Mouse (Mus musculus): ENCODE measurements around the gene Unc119. TPM values are rescaled to one million over a fixed set of nuclear protein-coding genes. Genes with fewer than 3 reads are reported as not detected.

Gene Unc119
- polyA plus RNA-seq, 1 experiment from 2014 or later: 39.9 TPM

DNA sequence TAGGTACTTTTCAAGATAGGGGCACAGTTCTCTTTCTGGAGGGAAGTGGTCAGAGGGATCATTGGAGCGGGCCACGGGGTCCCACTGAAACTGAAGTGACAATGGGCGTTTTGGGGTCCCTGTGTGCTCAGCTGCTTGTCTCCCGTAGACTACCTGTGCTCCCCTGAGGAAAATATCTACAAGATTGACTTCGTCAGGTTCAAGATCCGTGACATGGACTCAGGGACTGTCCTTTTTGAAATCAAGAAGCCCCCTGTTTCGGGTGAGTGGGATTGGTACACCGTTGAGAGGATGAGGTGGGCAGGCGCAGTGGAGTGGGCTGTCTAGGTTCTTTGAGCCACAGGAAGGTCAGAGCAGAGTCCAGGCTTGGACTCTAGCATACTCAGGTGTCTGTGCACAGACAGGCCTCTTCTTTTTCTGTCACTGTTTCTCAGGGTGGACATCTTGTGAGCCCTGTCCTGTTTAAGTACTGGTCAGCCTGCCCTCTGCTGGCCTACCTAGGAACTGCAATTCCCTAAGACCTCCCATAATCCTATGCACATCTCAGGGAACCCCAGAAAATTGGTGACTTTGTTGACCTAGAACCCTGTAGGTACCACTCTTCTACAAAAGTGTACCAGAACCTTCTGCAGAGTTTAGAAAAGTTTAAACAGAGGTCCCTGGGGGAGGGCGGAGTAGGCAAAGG, 3.9 kb downstream of the Unc119 start:
- DNase-seq (ENCODE audit: low spot score) (peak; percentile 75), ATAC-seq (ENCODE audit: low read depth) (peak; percentile 16; the same call in 1 of the 2 replicates)
- no peak overlapping the region for H3K27ac ChIP-seq (replicated peaks; ENCODE audit: low read depth, low read length)
- peaks cover 24% of the 10 kb centered on the region for H3K36me3 ChIP-seq (ENCODE audit: control insufficient read depth, insufficient read depth, low read length)
- H3K9me3 ChIP-seq (ENCODE audit: control insufficient read depth, low read length): no peaks in the 10 kb centered on the region
- no peak overlapping the region for H3K4me3 ChIP-seq (ENCODE audit: low read depth, low read length)
- H3K9ac ChIP-seq (ENCODE audit: low read depth, low read length): no peak overlapping the region
- H3K4me1 ChIP-seq (ENCODE audit: control insufficient read depth, insufficient read depth, low read length): peaks cover 21% of the 10 kb centered on the region
- no peak overlapping the region for H3K4me2 ChIP-seq (ENCODE audit: low read depth, low read length)
- no peaks in the 10 kb centered on the region for H3K27me3 ChIP-seq (replicated peaks; ENCODE audit: control insufficient read depth, insufficient read depth, low read length)
- 94% methylated on average over 10 of the region's 10 CpGs for WGBS

DNA sequence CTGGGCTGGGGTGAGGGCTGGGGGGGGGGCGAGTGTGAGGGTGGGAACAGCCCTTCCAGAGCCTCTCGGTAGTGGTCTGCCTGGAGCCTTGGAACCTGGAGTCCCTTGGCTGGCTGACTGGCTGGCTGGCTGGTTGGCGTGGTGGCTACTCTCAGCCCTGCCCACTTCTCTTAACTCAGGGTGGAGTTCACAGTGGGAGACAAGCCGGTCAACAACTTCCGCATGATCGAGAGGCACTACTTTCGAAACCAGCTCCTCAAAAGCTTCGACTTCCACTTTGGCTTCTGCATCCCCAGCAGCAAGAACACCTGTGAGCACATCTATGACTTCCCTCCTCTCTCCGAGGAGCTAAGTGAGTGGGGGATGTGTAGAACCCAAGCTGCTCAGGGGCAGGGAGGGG, 4.6 kb downstream of the Unc119 start:
- 81% methylated on average over 8 of the region's 9 CpGs for WGBS
- no peak overlapping the region for H3K4me3 ChIP-seq (ENCODE audit: low read depth, low read length)
- DNase-seq (ENCODE audit: low spot score) (no peak), ATAC-seq (ENCODE audit: low read depth) (no peak)
- H3K36me3 ChIP-seq (ENCODE audit: control insufficient read depth, insufficient read depth, low read length): peaks cover 24% of the 10 kb centered on the region
- H3K27me3 ChIP-seq (replicated peaks; ENCODE audit: control insufficient read depth, insufficient read depth, low read length): no peaks in the 10 kb centered on the region
- no peak overlapping the region for H3K4me2 ChIP-seq (ENCODE audit: low read depth, low read length)
- H3K4me1 ChIP-seq (ENCODE audit: control insufficient read depth, insufficient read depth, low read length): peaks cover 21% of the 10 kb centered on the region
- no peak overlapping the region for H3K9ac ChIP-seq (ENCODE audit: low read depth, low read length)
- no peak overlapping the region for H3K27ac ChIP-seq (replicated peaks; ENCODE audit: low read depth, low read length)
- H3K9me3 ChIP-seq (ENCODE audit: control insufficient read depth, low read length): no peaks in the 10 kb centered on the region

DNA sequence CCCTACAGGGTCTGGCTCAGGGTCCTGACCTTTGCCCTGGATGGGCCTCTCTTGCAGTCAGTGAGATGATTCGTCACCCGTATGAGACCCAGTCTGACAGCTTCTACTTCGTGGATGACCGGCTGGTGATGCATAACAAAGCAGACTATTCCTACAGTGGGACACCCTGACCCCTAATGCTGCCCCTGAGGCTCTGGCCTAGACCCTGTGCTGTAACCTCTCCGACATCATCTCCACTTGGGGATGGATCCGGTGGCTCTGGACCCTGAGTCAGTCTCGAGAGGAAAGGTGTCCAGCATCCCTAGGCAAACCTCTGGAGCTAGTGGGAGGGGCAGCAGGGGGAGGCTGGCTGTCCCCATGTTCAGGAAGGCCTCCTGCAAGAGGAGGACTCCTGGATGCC, 5.2 kb downstream of the Unc119 start:
- H3K9me3 ChIP-seq (ENCODE audit: control insufficient read depth, low read length): no peaks in the 10 kb centered on the region
- peaks cover 24% of the 10 kb centered on the region for H3K36me3 ChIP-seq (ENCODE audit: control insufficient read depth, insufficient read depth, low read length)
- H3K4me2 ChIP-seq (ENCODE audit: low read depth, low read length): no peak overlapping the region
- H3K9ac ChIP-seq (ENCODE audit: low read depth, low read length): no peak overlapping the region
- ATAC-seq (ENCODE audit: low read depth) (no peak), DNase-seq (ENCODE audit: low spot score) (no peak)
- no peak overlapping the region for H3K4me3 ChIP-seq (ENCODE audit: low read depth, low read length)
- H3K27ac ChIP-seq (replicated peaks; ENCODE audit: low read depth, low read length): no peak overlapping the region
- H3K4me1 ChIP-seq (ENCODE audit: control insufficient read depth, insufficient read depth, low read length): peaks cover 21% of the 10 kb centered on the region
- 60% methylated on average over 7 of the region's 7 CpGs for WGBS
- no peaks in the 10 kb centered on the region for H3K27me3 ChIP-seq (replicated peaks; ENCODE audit: control insufficient read depth, insufficient read depth, low read length)

DNA sequence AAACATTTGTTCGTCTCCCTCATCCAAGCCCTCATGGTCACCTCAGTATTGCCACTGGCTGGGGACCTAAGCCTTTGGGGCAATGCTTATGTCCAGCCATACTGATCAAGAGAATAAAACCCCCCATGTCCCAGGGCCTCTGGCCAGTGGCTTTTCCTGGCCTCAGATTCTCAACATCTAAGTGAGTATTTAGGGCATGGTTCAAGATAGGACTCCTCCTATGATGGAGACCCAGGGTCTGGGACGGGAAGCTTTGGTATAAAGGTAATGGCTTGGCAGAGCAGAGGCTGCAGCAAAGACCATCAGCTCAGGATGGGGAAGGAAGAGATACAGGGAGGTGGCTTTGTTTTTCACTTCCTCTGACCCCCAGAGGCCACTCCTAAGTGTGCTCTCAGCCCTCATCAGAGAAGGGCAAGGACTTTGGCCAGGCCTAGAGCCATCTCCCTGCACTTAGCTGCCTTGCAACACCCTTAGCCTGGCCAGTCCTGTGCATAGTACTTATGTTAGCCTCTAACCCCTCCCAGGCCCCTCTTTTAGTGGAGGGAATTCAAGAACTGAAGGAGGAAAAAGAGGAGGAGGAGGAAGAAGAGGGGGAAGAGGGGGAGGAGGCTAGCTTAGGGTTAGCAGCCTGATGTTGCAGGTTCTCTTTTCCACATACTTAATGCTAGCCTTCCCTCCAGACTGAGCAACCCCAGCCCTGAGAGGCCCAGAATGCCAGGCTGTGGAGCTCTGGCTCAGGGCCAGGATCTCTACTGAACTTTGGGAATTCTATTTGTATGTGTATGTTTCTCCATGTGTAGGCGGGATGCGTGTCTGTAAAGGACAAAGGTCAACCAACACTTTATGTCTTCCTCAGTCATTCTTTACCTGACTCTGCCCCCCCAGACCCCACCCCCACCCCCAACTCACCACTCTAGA, 6.4 kb downstream of the Unc119 start:
- Histone ChIP-seq H3K9me3 (ENCODE audit: control insufficient read depth, low read length) (no peaks in the 10 kb centered on the region), H3K4me2 (ENCODE audit: low read depth, low read length) (no peak overlapping the region), H3K9ac (ENCODE audit: low read depth, low read length) (no peak overlapping the region), H3K27ac (replicated peaks; ENCODE audit: low read depth, low read length) (no peak overlapping the region), H3K4me1 (ENCODE audit: control insufficient read depth, insufficient read depth, low read length) (peaks cover 17% of the 10 kb centered on the region), H3K27me3 (replicated peaks; ENCODE audit: control insufficient read depth, insufficient read depth, low read length) (no peaks in the 10 kb centered on the region), H3K4me3 (ENCODE audit: low read depth, low read length) (no peak overlapping the region), H3K36me3 (ENCODE audit: control insufficient read depth, insufficient read depth, low read length) (peaks cover 24% of the 10 kb centered on the region)
- ATAC-seq (ENCODE audit: low read depth): no peak
- no peak for DNase-seq (ENCODE audit: low spot score)
- WGBS: 76% methylated on average over 4 of the region's 4 CpGs

DNA sequence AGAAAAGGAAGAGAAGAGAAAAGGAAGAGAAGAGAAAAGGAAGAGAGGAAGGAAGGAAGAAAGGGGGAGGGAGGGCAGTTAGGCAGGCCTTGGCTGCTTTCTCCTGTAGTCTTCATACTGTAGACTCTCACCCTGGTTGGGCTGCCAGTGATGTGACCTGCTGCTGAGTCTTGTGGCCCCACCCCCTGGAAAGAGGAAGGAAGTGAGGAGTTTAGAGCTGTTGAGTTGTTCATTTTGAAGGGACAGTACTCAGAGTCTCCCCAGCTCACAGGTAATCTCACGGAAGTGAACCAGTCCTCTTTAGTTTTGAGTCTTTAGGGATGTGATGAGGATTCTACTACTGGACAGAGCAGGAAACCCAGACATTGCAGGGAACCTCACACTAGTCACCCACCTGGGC, 9.8 kb downstream of the Unc119 start:
- peaks cover 15% of the 10 kb centered on the region for H3K36me3 ChIP-seq (ENCODE audit: control insufficient read depth, insufficient read depth, low read length)
- no peaks in the 10 kb centered on the region for H3K4me1 ChIP-seq (ENCODE audit: control insufficient read depth, insufficient read depth, low read length)
- no peaks in the 10 kb centered on the region for H3K9me3 ChIP-seq (ENCODE audit: control insufficient read depth, low read length)
- no peaks in the 10 kb centered on the region for H3K27me3 ChIP-seq (replicated peaks; ENCODE audit: control insufficient read depth, insufficient read depth, low read length)
- H3K27ac ChIP-seq (replicated peaks; ENCODE audit: low read depth, low read length): no peak overlapping the region
- DNase-seq (ENCODE audit: low spot score): no peak
- no peak overlapping the region for H3K4me2 ChIP-seq (ENCODE audit: low read depth, low read length)
- no peak overlapping the region for H3K4me3 ChIP-seq (ENCODE audit: low read depth, low read length)
- no peak for ATAC-seq (ENCODE audit: low read depth)
- 67% methylated on average over 1 of the region's 1 CpGs for WGBS
- no peak overlapping the region for H3K9ac ChIP-seq (ENCODE audit: low read depth, low read length)

DNA sequence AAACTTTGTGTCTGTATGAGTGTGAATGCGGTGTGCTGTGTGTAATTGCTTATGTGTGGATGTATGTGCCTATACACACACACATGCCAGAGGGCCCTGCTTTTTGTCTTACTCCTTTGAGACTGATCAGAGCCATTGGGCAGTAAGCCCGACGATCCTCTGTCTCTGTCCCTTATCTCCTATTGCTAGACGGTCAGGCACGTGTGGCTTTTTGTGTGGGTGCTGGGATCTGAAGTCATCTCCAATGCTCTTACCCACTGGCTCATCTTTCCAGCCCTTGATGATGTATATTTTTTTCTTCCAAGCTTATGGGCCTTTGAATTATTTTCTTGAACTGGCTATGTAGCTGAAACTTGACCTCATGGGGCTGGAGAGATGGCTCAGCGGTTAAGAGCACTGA, 11.6 kb downstream of the Unc119 start:
- ATAC-seq (ENCODE audit: low read depth) (no peak), DNase-seq (ENCODE audit: low spot score) (no peak)
- no peaks in the 10 kb centered on the region for H3K9me3 ChIP-seq (ENCODE audit: control insufficient read depth, low read length)
- no peaks in the 10 kb centered on the region for H3K36me3 ChIP-seq (ENCODE audit: control insufficient read depth, insufficient read depth, low read length)
- no peak overlapping the region for H3K27ac ChIP-seq (replicated peaks; ENCODE audit: low read depth, low read length)
- no peaks in the 10 kb centered on the region for H3K4me1 ChIP-seq (ENCODE audit: control insufficient read depth, insufficient read depth, low read length)
- H3K4me2 ChIP-seq (ENCODE audit: low read depth, low read length): no peak overlapping the region
- H3K9ac ChIP-seq (ENCODE audit: low read depth, low read length): no peak overlapping the region
- WGBS: 82% methylated on average over 6 of the region's 6 CpGs
- H3K27me3 ChIP-seq (replicated peaks; ENCODE audit: control insufficient read depth, insufficient read depth, low read length): no peaks in the 10 kb centered on the region
- no peak overlapping the region for H3K4me3 ChIP-seq (ENCODE audit: low read depth, low read length)

DNA sequence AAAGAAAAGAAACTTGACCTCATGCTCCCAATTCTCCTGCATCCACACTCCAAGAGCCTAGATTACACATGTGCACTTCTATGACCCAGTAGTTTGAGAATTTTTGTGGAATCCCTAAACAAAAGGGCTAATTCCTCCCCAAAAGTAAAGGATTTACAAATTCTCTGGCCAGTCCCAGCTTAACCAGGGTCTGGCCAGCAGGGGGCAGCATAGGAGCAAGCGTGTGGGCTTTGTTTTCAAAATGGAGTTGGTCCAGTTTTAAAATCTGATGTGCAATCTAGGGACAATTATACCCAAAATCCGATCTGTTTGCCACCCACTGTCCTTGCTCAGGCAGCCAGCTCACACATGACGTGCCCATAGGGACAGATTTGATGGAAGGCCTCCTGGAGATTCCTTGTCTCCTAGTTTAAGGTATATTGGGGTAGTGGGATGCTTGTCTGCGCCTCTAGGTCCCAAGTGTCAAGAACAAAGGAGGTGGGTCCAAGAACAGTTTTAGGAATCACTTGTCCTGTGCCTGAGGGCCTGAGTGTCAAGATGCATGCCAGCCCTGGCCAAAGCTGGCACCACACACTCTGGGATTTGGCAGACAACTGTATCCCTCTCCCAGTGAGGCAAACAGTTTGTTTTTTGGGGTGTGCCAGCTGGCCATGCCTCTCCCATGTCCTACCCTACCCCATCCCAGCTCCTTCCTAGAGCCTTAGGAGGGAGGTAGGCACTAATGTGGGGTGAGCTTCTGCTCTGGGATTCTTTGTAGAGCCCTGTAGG, 12.4 kb downstream of the Unc119 start:
- no peaks in the 10 kb centered on the region for H3K4me1 ChIP-seq (ENCODE audit: control insufficient read depth, insufficient read depth, low read length)
- no peak overlapping the region for H3K27ac ChIP-seq (replicated peaks; ENCODE audit: low read depth, low read length)
- DNase-seq (ENCODE audit: low spot score) (peak; percentile 55), ATAC-seq (ENCODE audit: low read depth) (no peak)
- no peaks in the 10 kb centered on the region for H3K9me3 ChIP-seq (ENCODE audit: control insufficient read depth, low read length)
- H3K36me3 ChIP-seq (ENCODE audit: control insufficient read depth, insufficient read depth, low read length): no peaks in the 10 kb centered on the region
- H3K4me3 ChIP-seq (ENCODE audit: low read depth, low read length): no peak overlapping the region
- WGBS: 33% methylated on average over 4 of the region's 4 CpGs
- no peaks in the 10 kb centered on the region for H3K27me3 ChIP-seq (replicated peaks; ENCODE audit: control insufficient read depth, insufficient read depth, low read length)
- H3K4me2 ChIP-seq (ENCODE audit: low read depth, low read length): no peak overlapping the region
- no peak overlapping the region for H3K9ac ChIP-seq (ENCODE audit: low read depth, low read length)

DNA sequence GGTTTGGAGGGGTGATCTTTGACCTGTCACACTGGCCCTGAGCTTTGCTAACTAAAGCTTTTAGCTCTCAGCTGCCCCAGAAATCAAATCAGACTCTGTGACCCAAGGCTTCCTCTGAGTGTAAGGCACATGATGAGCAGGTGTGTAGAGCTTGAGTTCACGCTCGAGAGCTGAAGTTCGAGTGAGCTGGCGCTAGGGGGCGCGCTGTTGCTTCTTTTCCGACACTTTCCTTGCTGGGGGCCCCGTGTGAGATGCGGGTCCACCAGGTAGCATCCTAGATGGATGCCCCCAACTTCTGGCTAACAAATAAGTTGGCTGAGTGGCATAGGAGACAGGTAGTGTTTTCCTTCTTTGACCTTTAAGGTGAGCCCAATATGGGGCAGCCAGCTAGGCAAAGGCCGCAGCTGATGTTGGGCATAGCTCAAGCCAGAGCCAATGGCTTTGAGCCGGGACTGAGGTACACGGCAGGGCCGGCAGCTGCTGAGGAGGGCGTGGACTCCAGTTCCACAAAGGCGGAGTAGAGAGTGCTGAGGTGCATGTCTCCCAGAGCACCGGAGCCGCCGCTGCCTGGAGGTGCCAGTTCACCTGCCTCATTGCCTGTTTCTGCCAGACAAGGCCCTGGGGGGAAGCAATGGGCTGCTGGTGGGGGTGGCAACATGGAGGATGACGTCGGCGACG, 15.2 kb downstream of the Unc119 start:
- no peak overlapping the region for H3K4me2 ChIP-seq (ENCODE audit: low read depth, low read length)
- no peak for DNase-seq (ENCODE audit: low spot score)
- H3K9ac ChIP-seq (ENCODE audit: low read depth, low read length): no peak overlapping the region
- ATAC-seq (ENCODE audit: low read depth): no peak
- no peaks in the 10 kb centered on the region for H3K36me3 ChIP-seq (ENCODE audit: control insufficient read depth, insufficient read depth, low read length)
- H3K4me3 ChIP-seq (ENCODE audit: low read depth, low read length): no peak overlapping the region
- WGBS: 16% methylated on average over 22 of the region's 22 CpGs
- H3K27me3 ChIP-seq (replicated peaks; ENCODE audit: control insufficient read depth, insufficient read depth, low read length): no peaks in the 10 kb centered on the region
- H3K27ac ChIP-seq (replicated peaks; ENCODE audit: low read depth, low read length): no peak overlapping the region
- H3K4me1 ChIP-seq (ENCODE audit: control insufficient read depth, insufficient read depth, low read length): no peaks in the 10 kb centered on the region
- no peaks in the 10 kb centered on the region for H3K9me3 ChIP-seq (ENCODE audit: control insufficient read depth, low read length)

Data from embryonic facial prominence, embryonic 14.5 days (tissue).